Mouse (Mus musculus) limb, embryonic 10.5 days (tissue): Measurements from ENCODE around the gene Foxp1. TPM values are rescaled to one million over a fixed set of nuclear protein-coding genes. Genes with fewer than 3 reads are reported as not detected.

ENCODE experiments used
- DNase-seq: peaks from one replicate; pipeline ENCODE4 v3.0.0-alpha.2; 2017; ENCODE audit warnings: low spot score
- H3K27ac ChIP-seq: fragments of 300-500 bp; sonication (generic); 2 replicates; pipeline ENCODE4 v1.5.1; 2016; ENCODE audit warnings: mild to moderate bottlenecking
- H3K27me3 ChIP-seq: fragments of 300-500 bp; sonication (generic); 2 replicates; pipeline ENCODE4 v1.6.1; 2016; ENCODE audit warnings: low read depth, mild to moderate bottlenecking; ENCODE audit not compliant: poor library complexity, severe bottlenecking
- H3K36me3 ChIP-seq: fragments of 300-500 bp; sonication (generic); 2 replicates; pipeline ENCODE4 v1.6.1; 2016; ENCODE audit warnings: mild to moderate bottlenecking, moderate library complexity
- H3K4me1 ChIP-seq: fragments of 300-500 bp; sonication (generic); 2 replicates; pipeline ENCODE4 v1.6.1; 2016
- H3K4me3 ChIP-seq: fragments of 300-500 bp; sonication (generic); 2 replicates; pipeline ENCODE4 v1.5.1; 2016; ENCODE audit warnings: mild to moderate bottlenecking, moderate library complexity
- H3K9me3 ChIP-seq: fragments of 300-500 bp; sonication (generic); replicated peaks from 2 replicates; pipeline ENCODE4 v1.6.1; 2016; ENCODE audit warnings: mild to moderate bottlenecking
- WGBS: fragments of 180-500 bp; shearing (Covaris S2); methylation state at CpG from one replicate; pipeline ENCODE4 v1.1.7; 2016; 5-methylcytosine and 5-hydroxymethylcytosine counted together
- polyA plus RNA-seq: library from polyadenylated mRNA; unstranded; fragments of >200 nt; fragmentation: Nextera tagmentation; extraction: Ambion mirVana; gene quantifications from 2 replicates; pipeline ENCODE4 v1.2.1, GENCODE M21; 2016

The Foxp1 gene
- polyA plus RNA-seq, 1 experiment from 2014 or later, result 47.3 TPM

DNA sequence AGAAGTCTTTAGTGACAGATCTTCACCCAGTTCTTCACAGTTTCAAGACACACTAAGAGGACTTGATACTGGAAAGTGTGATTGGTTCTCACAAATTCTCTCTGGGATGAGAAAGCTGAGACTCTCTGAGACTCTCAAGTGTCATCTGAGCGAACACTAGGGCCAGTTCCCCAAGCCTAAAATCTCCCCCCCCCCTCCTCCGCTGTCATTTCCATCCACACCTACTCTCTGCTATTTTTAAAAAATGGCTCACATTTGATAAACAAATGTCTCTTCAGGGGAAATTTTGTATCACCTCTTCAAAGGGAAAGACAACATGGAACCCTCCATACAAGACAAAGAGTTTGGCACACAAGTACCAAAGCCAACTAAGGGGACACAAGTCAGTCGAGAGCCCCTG, 346.3 kb downstream of the Foxp1 start:
- 93% methylated on average over 3 of the region's 3 CpGs for WGBS
- H3K36me3 ChIP-seq, result no peaks in the 10 kb centered on the region
- no peak for DNase-seq
- H3K4me1 ChIP-seq, result no peaks in the 10 kb centered on the region
- no peaks in the 10 kb centered on the region for H3K27me3 ChIP-seq
- H3K27ac ChIP-seq, result no peak overlapping the region
- H3K4me3 ChIP-seq, result no peak overlapping the region
- H3K9me3 ChIP-seq, result no peaks in the 10 kb centered on the region

DNA sequence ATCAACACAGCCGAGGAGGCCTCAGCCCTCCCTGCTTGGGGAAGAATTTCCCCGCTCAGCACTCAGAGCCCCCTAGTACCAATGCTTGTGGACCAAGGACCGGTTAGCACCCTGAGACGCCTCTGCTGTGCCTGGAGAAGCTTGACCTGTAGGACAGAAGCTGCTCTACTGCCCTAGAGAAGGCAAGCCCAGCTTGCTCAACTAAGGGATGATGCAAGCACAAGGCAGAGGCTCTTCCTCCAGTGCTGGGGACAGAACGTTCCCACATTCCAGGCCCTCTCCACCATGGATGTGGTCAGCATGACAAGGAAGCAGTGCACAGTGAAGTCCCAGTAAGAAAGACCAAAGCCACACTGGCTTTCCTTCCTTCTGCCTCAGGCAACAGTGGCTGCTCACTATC, 347.1 kb downstream of the Foxp1 start:
- peak overlapping the region; percentile 4; the same call in 1 of the 2 replicates for H3K27ac ChIP-seq
- H3K36me3 ChIP-seq, result no peaks in the 10 kb centered on the region
- H3K4me1 ChIP-seq, result no peaks in the 10 kb centered on the region
- H3K9me3 ChIP-seq, result no peaks in the 10 kb centered on the region
- no peaks in the 10 kb centered on the region for H3K27me3 ChIP-seq
- DNase-seq, result no peak
- WGBS, result 78% methylated on average over 5 of the region's 5 CpGs
- H3K4me3 ChIP-seq, result no peak overlapping the region

DNA sequence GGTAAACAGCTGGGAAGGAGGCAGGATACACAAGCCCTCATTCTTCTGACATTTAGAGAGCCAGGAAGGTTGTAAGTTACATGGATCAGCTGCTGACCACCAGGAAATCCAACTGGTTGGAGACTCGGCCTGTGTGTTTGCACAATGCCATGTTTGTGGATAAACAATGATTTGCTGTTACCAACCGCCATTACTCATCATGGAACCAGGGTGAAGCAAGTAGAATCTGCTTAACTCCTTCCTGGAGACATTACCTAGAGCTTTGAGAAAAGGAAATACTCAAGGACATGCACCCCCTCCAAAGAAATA, 348.7 kb downstream of the Foxp1 start:
- H3K36me3 ChIP-seq, result no peaks in the 10 kb centered on the region
- no peaks in the 10 kb centered on the region for H3K27me3 ChIP-seq
- DNase-seq, result no peak
- no peaks in the 10 kb centered on the region for H3K9me3 ChIP-seq
- no peak overlapping the region for H3K4me3 ChIP-seq
- H3K4me1 ChIP-seq, result no peaks in the 10 kb centered on the region
- 82% methylated on average over 2 of the region's 2 CpGs for WGBS
- no peak overlapping the region for H3K27ac ChIP-seq

GRCm38 (mm10) chr6:99173066-99173901, 349.2 kb downstream of the Foxp1 start:
- no peaks in the 10 kb centered on the region for H3K27me3 ChIP-seq
- H3K36me3 ChIP-seq, result no peaks in the 10 kb centered on the region
- H3K4me3 ChIP-seq, result no peak overlapping the region
- 81% methylated on average over 14 of the region's 14 CpGs for WGBS
- no peak overlapping the region for H3K27ac ChIP-seq
- no peaks in the 10 kb centered on the region for H3K9me3 ChIP-seq
- no peak for DNase-seq
- H3K4me1 ChIP-seq, result no peaks in the 10 kb centered on the region

GRCm38 (mm10) chr6:99172589-99172986, 349.9 kb downstream of the Foxp1 start:
- 92% methylated on average over 6 of the region's 6 CpGs for WGBS
- no peaks in the 10 kb centered on the region for H3K9me3 ChIP-seq
- no peak overlapping the region for H3K27ac ChIP-seq
- no peaks in the 10 kb centered on the region for H3K36me3 ChIP-seq
- H3K27me3 ChIP-seq, result no peaks in the 10 kb centered on the region
- H3K4me1 ChIP-seq, result no peaks in the 10 kb centered on the region
- no peak for DNase-seq
- no peak overlapping the region for H3K4me3 ChIP-seq

GRCm38 (mm10) chr6:99171901-99172588, 350.5 kb downstream of the Foxp1 start:
- H3K36me3 ChIP-seq, result no peaks in the 10 kb centered on the region
- H3K27me3 ChIP-seq, result no peaks in the 10 kb centered on the region
- H3K4me3 ChIP-seq, result no peak overlapping the region
- 89% methylated on average over 8 of the region's 8 CpGs for WGBS
- no peaks in the 10 kb centered on the region for H3K9me3 ChIP-seq
- H3K4me1 ChIP-seq, result no peaks in the 10 kb centered on the region
- H3K27ac ChIP-seq, result no peak overlapping the region
- no peak for DNase-seq

DNA sequence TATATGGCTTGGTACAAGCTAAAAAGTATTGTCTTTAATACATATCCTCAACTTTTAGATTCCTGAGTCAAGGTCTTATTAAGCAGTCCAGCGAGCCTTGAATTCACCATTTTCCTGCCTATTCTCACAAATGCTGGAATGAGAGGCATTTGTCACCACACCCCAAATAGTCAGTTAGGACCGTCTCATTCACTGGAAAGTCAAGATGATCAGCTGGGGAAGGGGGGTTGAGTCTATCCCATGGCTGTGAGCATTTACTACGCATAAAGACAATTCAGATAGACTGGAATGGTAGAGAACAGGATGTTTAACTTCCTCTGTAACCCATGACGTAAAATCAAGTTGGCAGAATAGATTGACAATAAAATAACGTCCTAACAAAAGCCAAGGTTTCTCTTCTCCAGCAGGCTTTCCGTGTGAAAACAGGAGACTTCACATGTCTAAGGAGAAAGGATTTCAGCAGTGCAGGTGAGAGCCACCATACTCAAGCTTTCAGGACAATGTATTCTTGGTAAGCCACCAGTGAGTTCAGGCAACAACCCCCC, 351.2 kb downstream of the Foxp1 start:
- DNase-seq, result no peak
- H3K36me3 ChIP-seq, result no peaks in the 10 kb centered on the region
- no peaks in the 10 kb centered on the region for H3K4me1 ChIP-seq
- no peaks in the 10 kb centered on the region for H3K9me3 ChIP-seq
- H3K27me3 ChIP-seq, result no peaks in the 10 kb centered on the region
- H3K27ac ChIP-seq, result no peak overlapping the region
- 87% methylated on average over 6 of the region's 6 CpGs for WGBS
- H3K4me3 ChIP-seq, result no peak overlapping the region

GRCm38 (mm10) chr6:99168727-99169126, 353.8 kb downstream of the Foxp1 start:
- Histone ChIP-seq H3K9me3 (no peaks in the 10 kb centered on the region), H3K4me3 (no peak overlapping the region), H3K27me3 (no peaks in the 10 kb centered on the region), H3K36me3 (no peaks in the 10 kb centered on the region), H3K27ac (no peak overlapping the region), H3K4me1 (no peaks in the 10 kb centered on the region)
- DNase-seq, result no peak
- WGBS, result 85% methylated on average over 2 of the region's 2 CpGs

- H3K27ac ChIP-seq, result no peak overlapping the region
- 80% methylated on average over 8 of the region's 8 CpGs for WGBS
- no peaks in the 10 kb centered on the region for H3K27me3 ChIP-seq
Measured at GRCm38 (mm10) chr6:99167001-99167400, 355.5 kb downstream of the Foxp1 start.

DNA sequence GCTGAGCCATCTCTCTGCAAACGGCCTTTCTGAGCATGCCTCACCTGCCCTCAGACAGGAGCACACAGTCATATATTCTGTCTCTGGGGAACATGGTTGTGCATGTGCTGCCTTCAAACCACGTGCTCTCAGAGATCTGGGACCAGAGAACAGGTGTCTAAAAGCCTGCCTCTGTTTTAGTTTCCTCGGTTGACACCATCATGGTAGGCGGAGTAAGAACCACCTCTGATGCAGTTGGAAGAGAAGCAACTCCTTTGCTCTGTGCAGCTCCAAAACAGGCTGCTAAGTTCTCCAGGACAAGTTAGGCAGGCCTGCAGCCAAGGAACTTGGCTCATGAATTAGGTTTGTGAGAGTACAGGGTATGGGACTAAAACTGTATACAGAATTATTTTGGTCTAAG, 356.4 kb downstream of the Foxp1 start:
- Histone ChIP-seq H3K4me1 (peaks cover 4% of the 10 kb centered on the region; the same call in 1 of the 2 replicates), H3K36me3 (no peaks in the 10 kb centered on the region), H3K9me3 (no peaks in the 10 kb centered on the region), H3K4me3 (no peak overlapping the region), H3K27me3 (no peaks in the 10 kb centered on the region), H3K27ac (no peak overlapping the region)
- no peak for DNase-seq
- WGBS, result 86% methylated on average over 4 of the region's 4 CpGs

More at GRCm38 (mm10) chr6:99167001-99167400, 355.5 kb downstream of the Foxp1 start:
- no peak overlapping the region for H3K4me3 ChIP-seq
- peaks cover 4% of the 10 kb centered on the region; the same call in 1 of the 2 replicates for H3K4me1 ChIP-seq
- no peaks in the 10 kb centered on the region for H3K9me3 ChIP-seq
- no peak for DNase-seq
- H3K36me3 ChIP-seq, result no peaks in the 10 kb centered on the region

GRCm38 (mm10) chr6:99164760-99165159, 357.8 kb downstream of the Foxp1 start:
- no peak for DNase-seq
- no peaks in the 10 kb centered on the region for H3K36me3 ChIP-seq
- no peaks in the 10 kb centered on the region for H3K9me3 ChIP-seq
- no peaks in the 10 kb centered on the region for H3K27me3 ChIP-seq
- 85% methylated on average over 6 of the region's 6 CpGs for WGBS
- H3K27ac ChIP-seq, result no peak overlapping the region
- H3K4me3 ChIP-seq, result no peak overlapping the region
- peaks cover 14% of the 10 kb centered on the region for H3K4me1 ChIP-seq

DNA sequence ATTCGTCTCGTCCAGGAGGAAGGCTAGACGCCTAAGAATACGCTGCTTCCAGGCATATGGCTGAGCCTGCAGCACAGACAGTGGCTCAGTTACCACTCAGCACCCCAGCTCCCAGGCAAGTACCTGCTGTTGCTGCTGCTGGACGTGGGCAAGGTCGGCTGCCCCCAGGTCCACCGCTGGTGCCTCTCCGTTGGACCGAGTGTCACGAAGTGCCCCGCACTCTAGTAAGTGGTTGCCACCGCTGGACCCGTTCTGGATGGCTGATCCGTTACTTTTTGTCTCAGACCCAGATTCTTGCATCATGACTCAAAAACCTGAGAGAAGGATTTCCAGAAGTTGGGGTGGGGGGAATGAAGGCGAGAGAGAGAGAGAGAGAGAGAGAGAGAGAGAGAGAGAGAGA, 359.8 kb downstream of the Foxp1 start:
- DNase-seq, result no peak
- no peaks in the 10 kb centered on the region for H3K9me3 ChIP-seq
- WGBS, result 90% methylated on average over 15 of the region's 15 CpGs
- H3K4me3 ChIP-seq, result no peak overlapping the region
- peaks cover 22% of the 10 kb centered on the region for H3K4me1 ChIP-seq
- no peak overlapping the region for H3K27ac ChIP-seq
- H3K36me3 ChIP-seq, result no peaks in the 10 kb centered on the region
- H3K27me3 ChIP-seq, result no peaks in the 10 kb centered on the region

- 51% methylated on average over 9 of the region's 9 CpGs for WGBS
- Histone ChIP-seq H3K9me3 (no peaks in the 10 kb centered on the region), H3K4me1 (peaks cover 22% of the 10 kb centered on the region), H3K27ac (peak overlapping the region; percentile 78), H3K36me3 (no peaks in the 10 kb centered on the region), H3K27me3 (no peaks in the 10 kb centered on the region), H3K4me3 (peak overlapping the region; percentile 18; the same call in 1 of the 2 replicates)
- DNase-seq, result no peak
Measured at GRCm38 (mm10) chr6:99160348-99160693, 362.2 kb downstream of the Foxp1 start.
